Comparison of ENCODE assay signal across 15 mouse cellular contexts in genomic region chr8:113254076-113254475, GRCm38 (mm10).
DNase-seq lines count a peak whose midpoint lies in the region; ATAC-seq lines count a peak whose summit lies in the region.
"Had no signal": no experiment of that assay in that cellular context is flagged by ENCODE, and none has a peak within 500 bp of the region (broad histone marks: within the 10 kb centered on the region; RNA-seq: fewer than 3 reads in every experiment).

No protein-coding gene starts in this region.

- H3K9me3 ChIP-seq in neural tube, embryonic 15.5 days (replicated peaks), result no peaks in the 10 kb centered on the region
- H3K9me3 ChIP-seq: midbrain, embryonic 12.5 days had no signal

- no peaks in the 10 kb centered on the region for H3K36me3 ChIP-seq in neural tube, embryonic 15.5 days
- H3K36me3 ChIP-seq: midbrain, embryonic 12.5 days had no signal

- intact Hi-C loops in left cerebral cortex, postnatal 4 days (cut with DNase I), result no loop called here

- H3K4me1 ChIP-seq in neural tube, embryonic 15.5 days, result no peaks in the 10 kb centered on the region
- H3K4me1 ChIP-seq: midbrain, embryonic 12.5 days had no signal

- H3K4me3 ChIP-seq in neural tube, embryonic 15.5 days (replicated peaks), result no peak overlapping the region
- H3K4me3 ChIP-seq: midbrain, embryonic 12.5 days had no signal

- 57% methylated on average over 5 of the region's 5 CpGs for WGBS in neural tube, embryonic 15.5 days

- no peak overlapping the region for H3K27ac ChIP-seq in neural tube, embryonic 15.5 days (replicated peaks)
- H3K27ac ChIP-seq: hindbrain, embryonic 14.5 days; liver, embryonic 14.5 days; midbrain, embryonic 12.5 days had no signal

- H3K9ac ChIP-seq in neural tube, embryonic 15.5 days (replicated peaks), result no peak overlapping the region
- H3K9ac ChIP-seq: forebrain, postnatal 0 days; hindbrain, embryonic 14.5 days; liver, embryonic 14.5 days; midbrain, embryonic 12.5 days had no signal

- no peaks in the 10 kb centered on the region for H3K27me3 ChIP-seq in neural tube, embryonic 15.5 days (replicated peaks)
- H3K27me3 ChIP-seq: midbrain, embryonic 12.5 days had no signal

- peak; percentile 9 for DNase-seq in left cerebral cortex, adult 11 months (ENCODE audit: low spot score)
- no peak for DNase-seq in left cerebral cortex, postnatal 4 days
- DNase-seq in adrenal gland, adult 2 months, result peak; percentile 58
- DNase-seq in forelimb bud, embryonic 11.5 days (ENCODE audit: low read depth, low spot score), result peak; percentile 18
- DNase-seq in right cerebral cortex, postnatal 36 days (ENCODE audit: low spot score in 2 of 2), result peak; percentile 8 to 25
- no peak for DNase-seq in heart, adult 8-10 months (ENCODE audit: low spot score)
- DNase-seq: forebrain, postnatal 0 days; heart, adult 11 months; kidney, adult 18-20 months; lung, postnatal 14 days had no signal

- no peak for ATAC-seq in neural tube, embryonic 15.5 days (ENCODE audit: low FRiP score)
- ATAC-seq: CD4-positive, CD25-positive, alpha-beta regulatory T cell, adult 4 months; forebrain, postnatal 0 days had no signal

- no peak overlapping the region for H3K4me2 ChIP-seq in neural tube, embryonic 15.5 days
- H3K4me2 ChIP-seq: hindbrain, embryonic 14.5 days; midbrain, embryonic 12.5 days had no signal

Comparison
In these comparisons a context has a peak if more than half of its experiments do, and no peak if none do; other contexts are left out.
1. DNase-seq: peak in left cerebral cortex, adult 11 months (single experiment), adrenal gland, adult 2 months (single experiment), forelimb bud, embryonic 11.5 days (single experiment) and right cerebral cortex, postnatal 36 days (2 of 2); none in left cerebral cortex, postnatal 4 days (single experiment) and heart, adult 8-10 months (single experiment).